Mouse (Mus musculus) yolk sac, embryonic 10.5 days (tissue): ENCODE results near the gene Bloc1s6.

Experiments
- DNase-seq: peaks from one replicate; pipeline ENCODE4 v3.0.0-alpha.2; 2017; ENCODE audit warnings: low spot score

The Bloc1s6 gene

DNA sequence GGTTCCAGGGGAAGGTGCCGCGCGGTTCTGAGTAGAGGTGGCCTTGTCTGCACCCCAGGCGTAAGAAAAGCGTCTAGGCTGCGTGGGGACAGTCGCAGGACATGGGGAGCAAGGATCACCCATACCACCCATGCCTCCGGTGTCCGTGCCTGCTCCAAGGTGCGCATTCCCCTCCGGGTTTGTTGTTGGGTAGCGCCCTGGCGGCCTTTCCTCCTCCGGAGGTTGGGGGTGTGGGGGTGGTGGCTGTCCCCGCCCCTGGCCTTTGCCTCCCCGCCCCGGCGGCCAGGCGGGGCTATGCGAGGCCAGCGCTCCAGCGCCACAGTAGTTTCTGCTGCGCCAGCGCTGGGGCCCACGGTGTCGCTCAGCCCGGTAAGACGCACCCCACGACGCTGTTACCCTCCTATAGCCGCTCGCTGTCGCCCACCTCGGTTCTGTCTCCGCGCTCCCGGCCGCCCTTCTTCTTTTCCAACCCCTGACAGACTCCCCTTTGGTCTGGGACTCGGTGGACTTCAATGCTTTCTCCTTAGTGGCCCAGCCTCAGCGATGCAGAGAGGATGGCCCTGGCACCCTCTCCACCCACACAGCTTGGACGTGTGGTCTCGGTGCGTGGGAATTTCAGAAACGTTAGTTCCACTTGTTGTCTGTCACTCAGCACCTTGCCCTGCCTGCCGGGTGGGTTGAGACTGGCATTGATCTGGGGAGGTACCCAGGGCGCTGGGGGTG, 26.9 kb downstream of the Bloc1s6 start, which contains the start of gene Sqor:
Gene Sqor, plus strand, starts transcription at position 167 of the 723 bp plus-strand sequence.
- peak; percentile 61 for DNase-seq

DNA sequence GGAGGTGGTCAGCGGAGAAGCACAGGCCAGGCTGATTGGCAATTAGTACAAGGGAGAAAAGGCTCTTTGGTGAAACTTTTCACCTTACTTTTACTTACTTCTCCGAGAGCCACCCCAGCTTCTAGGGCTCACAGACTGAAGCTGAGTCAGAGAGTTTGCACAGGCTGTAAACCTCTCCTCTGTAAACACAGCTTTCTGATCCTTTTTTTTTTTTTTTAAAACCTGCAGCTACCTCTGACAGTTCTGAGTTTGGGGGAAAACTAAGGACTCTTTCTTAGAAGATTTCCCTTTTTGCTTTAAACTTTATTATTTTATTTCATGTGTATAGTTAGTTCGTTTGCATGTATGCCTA, 27.5 kb downstream of the Bloc1s6 start:
- no peak for DNase-seq

DNA sequence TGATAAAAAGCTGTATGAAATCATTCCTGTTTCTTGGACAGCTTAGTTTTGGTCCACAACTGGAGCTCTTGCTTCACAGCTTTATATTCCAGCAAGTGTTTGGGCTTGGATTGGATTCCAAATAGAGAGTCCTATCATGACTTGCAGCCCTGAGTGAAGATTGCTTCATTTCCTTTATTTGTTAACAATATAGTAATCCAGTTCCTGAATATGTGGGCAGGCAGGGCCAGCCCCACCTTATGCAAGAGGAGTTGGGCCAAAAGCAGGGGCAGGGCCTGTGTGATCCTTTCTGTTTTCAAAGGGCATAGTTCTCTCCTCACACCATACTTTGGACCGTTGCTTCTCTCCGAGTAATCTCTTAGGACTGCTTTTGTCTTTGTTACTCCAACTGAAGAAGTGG, 32.7 kb downstream of the Bloc1s6 start:
- DNase-seq: no peak

DNA sequence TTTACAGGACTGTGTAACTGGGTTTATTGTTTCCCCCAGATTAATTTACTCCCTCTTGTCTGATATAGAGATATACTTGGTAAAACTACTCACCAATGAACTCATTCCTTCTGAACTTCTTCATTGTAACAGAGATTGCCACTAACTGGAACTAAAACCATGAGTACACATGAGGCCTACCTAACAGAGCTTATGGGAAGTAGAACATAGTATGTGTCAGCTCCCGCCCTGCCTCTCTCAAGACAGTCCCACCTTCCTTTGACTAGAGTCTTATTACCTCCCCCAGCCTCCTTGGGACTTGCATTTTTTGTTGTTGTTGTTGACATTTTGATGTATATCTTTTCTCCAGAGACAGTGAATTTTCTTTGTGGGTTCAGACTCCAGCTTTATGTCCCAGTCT, 34.6 kb downstream of the Bloc1s6 start:
- DNase-seq: no peak

DNA sequence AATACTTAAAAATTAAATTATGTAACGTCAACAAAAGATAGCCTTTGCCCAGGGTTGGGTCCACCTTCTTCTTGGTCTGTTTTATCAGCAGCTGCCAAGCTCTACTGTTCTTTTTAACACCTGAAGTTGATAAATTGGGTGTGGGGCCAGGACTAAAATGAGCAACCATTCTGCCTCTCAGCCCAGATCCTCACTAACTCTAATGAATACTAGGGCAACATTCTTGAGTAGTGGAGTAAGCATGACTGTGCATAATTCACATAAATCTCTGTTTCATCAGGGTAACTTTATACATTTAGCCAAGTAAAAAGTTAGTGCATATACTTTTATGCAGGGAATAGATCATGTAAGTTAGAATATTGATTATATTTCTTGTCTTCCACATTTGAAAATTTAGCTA, 37.2 kb downstream of the Bloc1s6 start:
- no peak for DNase-seq

DNA sequence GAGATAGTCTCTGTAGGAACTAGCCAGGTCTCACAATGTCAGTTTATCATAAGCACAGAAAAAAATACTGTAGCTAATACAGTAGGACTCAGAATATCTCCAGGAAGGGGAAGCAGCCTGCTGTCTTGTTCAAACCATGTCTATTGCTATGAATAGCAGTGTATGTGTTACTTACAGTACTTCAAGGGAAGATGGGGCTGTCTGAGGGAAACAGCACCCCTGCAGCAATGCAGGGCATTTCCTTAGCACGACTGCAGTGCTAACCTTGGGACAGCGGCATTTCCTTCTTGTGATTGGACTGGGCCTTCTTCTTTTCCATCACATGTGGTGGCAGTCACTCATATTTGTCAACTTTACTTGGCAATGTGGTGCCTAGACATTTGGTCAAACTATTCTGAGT, 38.5 kb downstream of the Bloc1s6 start:
- no peak for DNase-seq

DNA sequence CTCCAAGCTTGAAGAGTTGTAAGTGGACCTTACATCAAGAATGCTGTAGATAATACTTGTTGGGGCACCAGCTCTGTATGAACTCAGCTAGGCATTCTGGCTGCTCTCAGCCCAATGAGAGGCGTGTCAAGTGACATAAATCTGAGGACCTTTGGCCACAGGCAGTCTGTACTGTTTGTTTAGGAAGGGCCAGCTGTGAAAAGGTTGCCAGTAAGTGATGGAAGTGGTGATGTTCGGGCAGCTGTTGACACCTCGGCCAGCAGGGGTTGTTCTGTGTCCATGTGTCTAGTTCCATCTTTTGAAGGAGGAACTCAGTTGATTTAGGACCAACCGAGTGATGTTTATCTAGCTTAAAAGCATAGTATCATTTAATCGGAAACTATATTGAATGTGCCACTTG, 41.7 kb downstream of the Bloc1s6 start:
- DNase-seq: peak; percentile 29

DNA sequence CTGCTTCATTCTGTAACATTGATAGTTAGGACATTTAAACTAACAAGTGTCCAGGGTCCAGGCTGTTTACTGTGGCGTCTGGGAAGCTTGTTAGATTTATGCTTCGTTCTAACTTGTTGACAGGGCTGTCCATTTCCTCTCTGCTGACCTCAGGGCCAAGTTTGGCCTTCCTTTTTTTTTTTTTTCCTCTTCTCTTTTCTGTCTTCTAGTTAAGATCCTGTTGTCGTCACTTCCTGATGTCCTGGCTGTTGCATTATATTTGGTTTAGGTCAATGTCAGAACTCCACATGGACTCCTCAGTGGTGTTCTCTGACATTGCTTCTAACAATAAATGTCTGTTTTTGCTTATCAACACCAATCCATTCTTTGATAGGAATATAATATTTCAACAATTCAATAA, 42.1 kb downstream of the Bloc1s6 start:
- no peak for DNase-seq

DNA sequence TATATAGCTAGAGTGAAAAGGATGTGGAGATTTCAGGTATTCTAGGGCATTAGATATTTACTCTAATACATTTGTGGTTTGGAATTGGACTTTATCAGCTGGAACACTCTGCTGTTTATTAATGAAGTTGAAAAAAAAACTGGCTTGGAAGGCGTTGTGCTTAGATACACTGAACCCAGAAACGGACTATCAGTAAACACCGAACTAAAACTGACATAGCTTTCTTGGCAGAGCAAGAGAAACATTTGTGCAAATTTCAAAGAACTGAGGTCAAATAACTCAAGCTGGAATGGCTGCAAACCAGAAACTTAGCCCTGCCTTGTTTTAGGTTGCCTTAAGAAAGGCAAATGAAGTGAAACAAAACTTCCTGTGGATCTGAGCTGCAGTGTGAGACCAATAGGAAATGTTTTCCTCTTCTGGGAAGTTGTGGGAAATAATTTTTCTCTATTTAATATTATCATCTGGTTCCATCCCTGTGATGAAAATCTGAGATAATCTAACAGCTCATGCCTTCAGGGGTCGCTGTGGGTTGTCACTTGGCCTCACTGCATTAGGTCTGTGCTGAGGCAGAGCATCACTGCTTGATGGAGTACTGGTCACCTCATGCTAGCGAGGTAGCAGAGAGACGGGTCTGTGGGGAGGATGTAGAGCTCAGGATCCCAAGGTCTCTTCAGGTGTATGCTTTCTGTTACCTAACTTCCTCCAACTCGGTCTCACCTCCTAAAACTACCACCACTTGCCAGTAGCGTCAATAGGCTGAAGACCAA, 43.5 kb downstream of the Bloc1s6 start:
- no peak for DNase-seq

DNA sequence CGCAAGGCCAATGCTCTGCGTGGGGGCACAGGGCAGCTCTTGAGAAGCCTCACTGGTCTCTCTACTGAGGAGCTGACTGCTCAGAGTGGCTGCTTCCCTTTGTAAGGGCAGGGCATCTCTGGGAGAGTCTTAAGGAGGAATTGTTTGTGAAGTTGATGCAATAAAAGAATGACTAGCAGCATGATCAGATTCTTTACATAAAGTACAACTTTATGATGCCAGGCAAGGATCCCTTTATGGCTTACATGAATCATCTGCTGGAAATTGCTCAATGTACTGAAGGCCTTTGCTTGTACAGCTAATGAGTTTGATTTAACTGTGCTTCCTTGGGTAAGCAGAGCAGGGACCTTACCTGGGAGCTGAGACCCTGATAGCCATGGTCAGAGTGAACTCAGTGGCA, 45.4 kb downstream of the Bloc1s6 start:
- DNase-seq: no peak

DNA sequence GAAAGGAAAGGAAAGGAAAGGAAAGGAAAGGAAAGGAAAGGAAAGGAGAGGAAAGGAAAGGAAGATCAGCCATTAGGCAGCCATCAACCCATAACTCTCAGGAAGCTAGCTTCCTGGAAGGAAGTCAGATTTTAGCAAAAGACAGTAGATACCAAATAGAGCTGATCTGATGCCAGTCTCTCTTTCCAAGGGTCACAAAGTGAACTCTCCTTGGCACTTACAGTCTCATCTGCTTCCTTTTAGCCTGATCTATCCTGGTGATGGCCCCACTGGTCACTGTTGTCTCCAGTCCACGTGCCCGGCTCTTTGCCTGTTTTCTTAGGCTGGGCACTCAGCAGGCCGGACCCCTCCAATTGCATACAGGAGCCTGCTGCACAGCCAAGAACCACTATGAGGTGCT, 46.4 kb downstream of the Bloc1s6 start:
- no peak for DNase-seq

DNA sequence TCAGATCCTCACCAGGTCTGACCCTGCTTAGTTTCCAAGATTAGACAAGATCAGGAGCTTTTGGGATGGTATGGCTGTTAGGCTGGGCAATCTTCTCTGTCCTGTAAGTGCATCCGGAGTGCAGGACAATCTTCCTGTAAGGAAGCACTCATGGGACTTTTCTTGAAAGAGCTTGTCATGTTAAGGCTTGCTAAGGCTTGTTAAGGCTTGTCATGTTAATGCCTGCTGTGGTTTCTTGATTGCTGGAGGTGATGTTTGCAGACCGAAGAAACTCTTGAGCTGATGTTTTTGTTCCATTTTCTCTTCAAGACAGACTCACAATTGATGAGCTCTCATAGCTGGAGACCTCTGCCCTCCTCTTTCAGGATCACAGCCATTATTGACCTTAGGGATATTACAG, 47.9 kb downstream of the Bloc1s6 start:
- no peak for DNase-seq

DNA sequence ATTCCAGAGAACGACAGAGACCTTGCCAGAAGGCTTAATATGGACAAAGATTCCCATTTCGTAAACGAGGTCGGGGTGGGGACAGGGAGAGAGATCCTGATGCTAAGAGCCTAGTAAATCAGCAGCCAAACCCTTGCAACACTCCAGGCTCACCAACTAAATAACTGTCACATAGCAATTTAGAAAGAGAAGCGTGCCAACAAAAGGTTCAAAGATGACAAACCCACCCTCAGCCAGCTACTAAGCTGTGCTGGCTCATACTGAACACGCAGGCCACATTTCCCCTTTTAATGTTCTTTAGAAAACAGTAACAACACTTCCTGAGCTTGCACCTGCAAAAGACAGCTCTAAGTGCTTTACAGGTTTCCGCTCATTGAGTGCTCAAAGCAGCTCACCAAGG, 51.0 kb downstream of the Bloc1s6 start:
- peak; percentile 28 for DNase-seq

DNA sequence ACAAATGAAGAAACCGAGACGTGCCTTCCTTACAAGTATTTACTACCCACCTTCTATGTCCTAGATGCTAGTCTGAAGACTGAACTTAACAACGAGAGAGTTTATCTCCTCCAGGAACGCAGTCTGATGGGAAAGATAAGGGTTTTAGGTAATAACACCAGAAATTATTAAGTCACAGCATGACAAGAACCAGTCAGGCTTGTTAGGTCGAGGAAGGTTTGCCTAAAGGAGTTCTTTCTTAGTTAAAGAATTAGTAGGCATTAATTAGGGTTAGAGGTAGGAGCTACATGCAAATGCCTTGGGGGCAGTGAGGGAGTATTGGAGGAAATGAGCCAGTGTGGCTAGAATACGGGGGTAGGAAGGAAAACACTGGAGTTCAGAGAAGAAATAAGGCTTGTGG, 51.4 kb downstream of the Bloc1s6 start:
- no peak for DNase-seq
